Mouse (Mus musculus) liver, postnatal 0 days (tissue): ENCODE data around the gene Myl6b.

Experiments
- CTCF ChIP-seq: sonication (generic); IDR thresholded peaks from 2 replicates; pipeline ENCODE4 v1.5.1; 2016; ENCODE audit warnings: antibody characterized with exemption, low read depth
- EP300 ChIP-seq: IDR thresholded peaks from 2 replicates; pipeline ENCODE4 v1.6.1; 2016; ENCODE audit warnings: antibody characterized with exemption, low read depth, mild to moderate bottlenecking

DNA sequence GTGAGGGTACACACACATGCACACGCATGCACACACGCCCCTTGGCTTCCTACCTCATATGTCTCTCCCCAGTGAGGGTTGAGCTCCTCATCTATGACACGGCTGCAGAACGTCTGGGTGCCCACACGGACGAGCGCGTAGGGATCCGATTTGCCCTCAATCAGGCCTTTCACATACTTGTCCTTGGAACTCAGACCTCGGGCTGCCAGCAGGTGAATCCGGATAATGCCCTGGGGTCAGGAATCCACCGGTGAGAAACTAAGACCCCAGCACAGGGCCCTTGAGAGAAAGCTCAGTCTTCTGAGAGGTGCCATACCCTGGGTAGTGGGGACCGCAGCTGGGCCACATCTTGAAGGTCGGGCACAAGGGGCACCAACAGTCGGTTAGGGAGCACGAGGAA is 22.1 kb upstream of the Myl6b start:
- TF ChIP-seq CTCF (no peak), EP300 (no peak)
